ENCODE assay signal across 11 mouse cellular contexts in genomic region chr12:15717989-15718388, GRCm38 (mm10).
A peak's percentile ranks its signal among the peaks of the same experiment; 100 is the strongest.
DNase-seq lines count a peak whose midpoint lies in the region; ATAC-seq and TF ChIP-seq lines count a peak whose summit lies in the region.
"Had no signal": no experiment of that assay in that cellular context is flagged by ENCODE, and none has a peak within 500 bp of the region (broad histone marks: within the 10 kb centered on the region; RNA-seq: fewer than 3 reads in every experiment).

No protein-coding gene starts in this region.

- no peak overlapping the region for H3K4me2 ChIP-seq in heart, embryonic 11.5 days
- no peak overlapping the region for H3K4me2 ChIP-seq in kidney, embryonic 15.5 days
- no peak overlapping the region for H3K4me2 ChIP-seq in hindbrain, embryonic 16.5 days (ENCODE audit: low read length)

- DNase-seq in layer of hippocampus, adult 2 months (ENCODE audit: low spot score in 2 of 2) = no peak
- no peak for DNase-seq in layer of hippocampus, postnatal 25 days (ENCODE audit: extremely low spot score in 1 of 2, low spot score in 1 of 2)
- DNase-seq in lung, postnatal 4 days = peak; percentile 64 to 68
- no peak for DNase-seq in ovary, adult 18-20 months (ENCODE audit: low spot score)
- no peak for DNase-seq in right cerebral cortex, adult 2 months (ENCODE audit: low spot score in 2 of 2)
- DNase-seq: forebrain, postnatal 0 days had no signal

- peak overlapping the region; percentile 49; the same call in 1 of the 2 replicates for H3K27ac ChIP-seq in layer of hippocampus, adult 2 months
- peak overlapping the region; percentile 58 for H3K27ac ChIP-seq in heart, embryonic 11.5 days (ENCODE audit: low read depth, low read length)
- peak overlapping the region; percentile 83 for H3K27ac ChIP-seq in kidney, embryonic 15.5 days
- H3K27ac ChIP-seq in hindbrain, embryonic 16.5 days (ENCODE audit: low read depth, low read length) = no peak overlapping the region

- H3K4me1 ChIP-seq in heart, embryonic 11.5 days (ENCODE audit: control insufficient read depth, insufficient read depth, low read length) = 0 out of 2 replicates have a peak, but pooled peaks cover 4% of the 10 kb centered on the region
- peaks cover 26% of the 10 kb centered on the region for H3K4me1 ChIP-seq in kidney, embryonic 15.5 days
- no peaks in the 10 kb centered on the region for H3K4me1 ChIP-seq in hindbrain, embryonic 16.5 days (ENCODE audit: control insufficient read depth, insufficient read depth, low read depth, low read length)

- no peaks in the 10 kb centered on the region for H3K9me3 ChIP-seq in heart, embryonic 11.5 days (replicated peaks; ENCODE audit: control insufficient read depth, low read length)
- H3K9me3 ChIP-seq in kidney, embryonic 15.5 days (replicated peaks) = no peaks in the 10 kb centered on the region
- no peaks in the 10 kb centered on the region for H3K9me3 ChIP-seq in hindbrain, embryonic 16.5 days (ENCODE audit: control insufficient read depth, low read length)
- H3K9me3 ChIP-seq: megakaryocyte, embryonic 14.5 days had no signal

- ATAC-seq in heart, embryonic 11.5 days (replicated peaks; ENCODE audit: insufficient number of reproducible peaks, low FRiP score, low TSS enrichment) = no peak
- peak; percentile 65 for ATAC-seq in kidney, embryonic 15.5 days (replicated peaks; ENCODE audit: low FRiP score)
- no peak for ATAC-seq in hindbrain, embryonic 16.5 days
- ATAC-seq: forebrain, postnatal 0 days had no signal

- no peak overlapping the region for H3K4me3 ChIP-seq in layer of hippocampus, adult 2 months
- no peak overlapping the region for H3K4me3 ChIP-seq in heart, embryonic 11.5 days (ENCODE audit: low read depth, low read length)
- no peak overlapping the region for H3K4me3 ChIP-seq in kidney, embryonic 15.5 days (replicated peaks)
- no peak overlapping the region for H3K4me3 ChIP-seq in hindbrain, embryonic 16.5 days (ENCODE audit: low read length)
- H3K4me3 ChIP-seq: megakaryocyte, embryonic 14.5 days had no signal

- H3K27me3 ChIP-seq in heart, embryonic 11.5 days (ENCODE audit: control insufficient read depth, insufficient read depth, low read length) = no peaks in the 10 kb centered on the region
- H3K27me3 ChIP-seq in kidney, embryonic 15.5 days = no peaks in the 10 kb centered on the region
- no peaks in the 10 kb centered on the region for H3K27me3 ChIP-seq in hindbrain, embryonic 16.5 days (replicated peaks; ENCODE audit: control insufficient read depth, insufficient read depth, low read length)
- H3K27me3 ChIP-seq: CH12.LX; megakaryocyte, embryonic 14.5 days had no signal

- WGBS in heart, embryonic 11.5 days (ENCODE audit: insufficient replicate concordance) = 57% methylated on average over 6 of the region's 6 CpGs
- 51% methylated on average over 6 of the region's 6 CpGs for WGBS in kidney, embryonic 15.5 days
- WGBS in hindbrain, embryonic 16.5 days = 83% methylated on average over 6 of the region's 6 CpGs

- TF ChIP-seq CTCF in layer of hippocampus, adult 2 months (conservative IDR thresholded peaks at IDR 0.05) = no peak; the same call in 1 of the 2 replicates

- H3K36me3 ChIP-seq in heart, embryonic 11.5 days (ENCODE audit: control insufficient read depth, insufficient read depth, low read length) = no peaks in the 10 kb centered on the region
- H3K36me3 ChIP-seq in kidney, embryonic 15.5 days = no peaks in the 10 kb centered on the region
- no peaks in the 10 kb centered on the region for H3K36me3 ChIP-seq in hindbrain, embryonic 16.5 days (ENCODE audit: control insufficient read depth, insufficient read depth, low read length)

- H3K9ac ChIP-seq in heart, embryonic 11.5 days (ENCODE audit: low read depth, low read length) = no peak overlapping the region
- H3K9ac ChIP-seq in kidney, embryonic 15.5 days = no peak overlapping the region
- no peak overlapping the region for H3K9ac ChIP-seq in hindbrain, embryonic 16.5 days (ENCODE audit: low read depth, low read length)
- H3K9ac ChIP-seq: forebrain, postnatal 0 days had no signal

Comparison
In these comparisons a context has a peak if more than half of its experiments do, and no peak if none do; other contexts are left out.
1. DNase-seq: peak in lung, postnatal 4 days (2 of 2); none in layer of hippocampus, adult 2 months (0 of 2), layer of hippocampus, postnatal 25 days (0 of 2), ovary, adult 18-20 months (single experiment) and right cerebral cortex, adult 2 months (0 of 2).